Mouse (Mus musculus) intestine, postnatal 0 days (tissue): ENCODE results near the gene Snx11. TPM values are rescaled to one million over a fixed set of nuclear protein-coding genes. Genes with fewer than 3 reads are reported as not detected.

Experiments
- ATAC-seq: fragments of 200-750 bp; cut with Nextera tagmentation; 2 replicates; pipeline ENCODE4 v1.8.0; 2017; ENCODE audit warnings: mild to moderate bottlenecking, moderate TSS enrichment, moderate library complexity
- H3K27ac ChIP-seq: fragments of 300-500 bp; sonication (generic); 2 replicates; pipeline ENCODE4 v1.5.1; 2014; ENCODE audit warnings: mild to moderate bottlenecking, low read depth, low read length, moderate library complexity
- H3K27me3 ChIP-seq: fragments of 300-500 bp; sonication (generic); replicated peaks from 2 replicates; pipeline ENCODE4 v1.6.1; 2014; ENCODE audit warnings: low read length, mixed read lengths; ENCODE audit not compliant: control insufficient read depth, insufficient read depth
- H3K36me3 ChIP-seq: fragments of 300-500 bp; sonication (generic); 2 replicates; pipeline ENCODE4 v1.6.1; 2014; ENCODE audit warnings: mild to moderate bottlenecking, moderate library complexity; ENCODE audit not compliant: control insufficient read depth, insufficient read depth
- H3K4me1 ChIP-seq: fragments of 300-500 bp; sonication (generic); replicated peaks from 2 replicates; pipeline ENCODE4 v1.6.1; 2014; ENCODE audit warnings: antibody characterized with exemption, low read length, mixed read lengths; ENCODE audit not compliant: control insufficient read depth, insufficient read depth
- H3K4me2 ChIP-seq: fragments of 300-500 bp; sonication (generic); replicated peaks from 2 replicates; pipeline ENCODE4 v1.6.1; 2014; ENCODE audit warnings: low read depth, mild to moderate bottlenecking, moderate library complexity
- H3K4me3 ChIP-seq: fragments of 300-500 bp; sonication (generic); 2 replicates; pipeline ENCODE4 v1.5.1; 2014; ENCODE audit warnings: low read depth, low read length
- H3K9ac ChIP-seq: fragments of 300-500 bp; sonication (generic); 2 replicates; pipeline ENCODE4 v1.6.1; 2014; ENCODE audit warnings: mild to moderate bottlenecking, low read depth, low read length
- H3K9me3 ChIP-seq: fragments of 300-500 bp; sonication (generic); 2 replicates; pipeline ENCODE4 v1.6.1; 2016; ENCODE audit warnings: mixed run types; ENCODE audit not compliant: control insufficient read depth
- CTCF ChIP-seq: sonication (generic); IDR thresholded peaks from 2 replicates; pipeline ENCODE4 v1.5.1; 2016; ENCODE audit warnings: low read depth, mild to moderate bottlenecking, control low read depth, antibody characterized with exemption, moderate library complexity
- WGBS: fragments of 180-500 bp; shearing (Covaris S2); extraction: QIAGEN DNeasy Blood & Tissue Kit; methylation state at CpG from one replicate; pipeline ENCODE4 v1.1.7; 2014; 5-methylcytosine and 5-hydroxymethylcytosine counted together
- polyA plus RNA-seq: library from polyadenylated mRNA; unstranded; fragments of >200 nt; fragmentation: Nextera tagmentation; extraction: Ambion mirVana; gene quantifications from 2 replicates; pipeline ENCODE4 v1.2.1, GENCODE M21; 2015

The Snx11 gene
- polyA plus RNA-seq, 1 experiment from 2014 or later: 12.0 TPM

DNA sequence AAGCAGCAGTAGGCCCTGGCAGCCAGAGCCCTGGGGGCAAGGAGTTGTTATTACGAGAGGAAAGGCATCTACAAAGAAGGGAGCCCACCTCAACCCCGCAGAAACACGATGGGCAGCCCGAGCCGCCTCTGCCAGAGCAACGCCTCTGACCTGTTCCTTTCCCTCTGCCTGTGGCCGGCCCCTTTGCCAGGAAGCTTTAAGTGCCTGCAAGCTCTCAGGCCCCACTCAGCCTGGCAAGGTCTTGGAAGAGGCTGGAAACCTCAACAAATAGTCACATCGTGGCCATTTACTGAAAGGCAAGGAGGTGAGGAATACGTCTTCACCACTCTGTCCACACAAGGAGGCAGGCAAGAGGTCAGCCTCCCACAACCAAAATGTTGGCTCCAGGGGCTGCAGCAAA, 9.1 kb downstream of the Snx11 start:
- Histone ChIP-seq H3K4me2 (no peak overlapping the region), H3K9me3 (no peaks in the 10 kb centered on the region), H3K27ac (no peak overlapping the region), H3K36me3 (peaks cover 52% of the 10 kb centered on the region), H3K4me3 (no peak overlapping the region), H3K9ac (no peak overlapping the region), H3K4me1 (no peaks in the 10 kb centered on the region), H3K27me3 (no peaks in the 10 kb centered on the region)
- 67% methylated on average over 9 of the region's 9 CpGs for WGBS
- no peak for TF ChIP-seq CTCF
- ATAC-seq: no peak

DNA sequence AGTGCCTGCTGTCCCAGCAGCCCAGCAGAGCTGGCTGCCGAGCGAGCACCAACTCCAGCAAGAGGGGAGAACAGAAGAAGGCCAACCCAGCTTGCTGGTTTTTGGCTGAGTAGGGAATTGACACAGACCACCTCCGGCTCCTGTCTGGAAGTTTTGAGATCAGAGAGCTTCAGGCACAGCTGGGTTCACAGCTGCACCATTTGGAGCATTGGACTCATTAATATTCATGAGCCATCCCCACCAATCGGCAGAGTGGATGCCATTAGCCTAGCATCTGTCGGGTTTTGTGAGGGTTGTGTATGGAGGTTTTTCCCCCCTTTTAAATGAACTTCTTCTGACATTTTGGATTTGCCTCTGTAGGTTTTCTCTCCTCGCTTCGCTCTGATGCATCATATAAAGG, 10.3 kb downstream of the Snx11 start:
- Histone ChIP-seq H3K9me3 (no peaks in the 10 kb centered on the region), H3K4me3 (no peak overlapping the region), H3K4me2 (no peak overlapping the region), H3K9ac (no peak overlapping the region), H3K27ac (no peak overlapping the region), H3K4me1 (no peaks in the 10 kb centered on the region), H3K36me3 (peaks cover 43% of the 10 kb centered on the region), H3K27me3 (no peaks in the 10 kb centered on the region)
- WGBS: 76% methylated on average over 7 of the region's 7 CpGs
- ATAC-seq: no peak
- TF ChIP-seq CTCF: no peak

DNA sequence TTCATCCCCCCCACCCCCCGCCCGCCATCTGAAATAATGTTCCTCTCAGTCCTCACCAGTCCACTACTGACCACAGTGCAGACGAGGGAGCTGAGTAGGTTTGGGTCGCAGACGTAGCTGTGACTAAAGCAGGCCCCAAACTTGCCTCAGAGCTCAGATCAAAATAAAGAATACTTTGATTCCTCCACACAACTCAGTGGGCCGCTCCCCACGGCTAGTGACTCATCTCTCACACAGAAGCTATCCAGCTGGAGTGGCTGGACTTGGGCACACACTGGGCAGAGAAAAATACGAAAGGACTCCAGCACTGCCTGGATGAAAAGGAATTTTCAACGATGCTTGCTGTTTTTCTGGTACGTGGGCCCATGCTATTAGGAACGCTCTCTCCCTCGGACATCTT, 10.8 kb downstream of the Snx11 start:
- Histone ChIP-seq H3K4me1 (no peaks in the 10 kb centered on the region), H3K4me3 (no peak overlapping the region), H3K36me3 (peaks cover 37% of the 10 kb centered on the region), H3K4me2 (no peak overlapping the region), H3K9ac (no peak overlapping the region), H3K27ac (no peak overlapping the region), H3K27me3 (no peaks in the 10 kb centered on the region), H3K9me3 (no peaks in the 10 kb centered on the region)
- WGBS: 80% methylated on average over 12 of the region's 12 CpGs
- no peak for ATAC-seq
- TF ChIP-seq CTCF: no peak

DNA sequence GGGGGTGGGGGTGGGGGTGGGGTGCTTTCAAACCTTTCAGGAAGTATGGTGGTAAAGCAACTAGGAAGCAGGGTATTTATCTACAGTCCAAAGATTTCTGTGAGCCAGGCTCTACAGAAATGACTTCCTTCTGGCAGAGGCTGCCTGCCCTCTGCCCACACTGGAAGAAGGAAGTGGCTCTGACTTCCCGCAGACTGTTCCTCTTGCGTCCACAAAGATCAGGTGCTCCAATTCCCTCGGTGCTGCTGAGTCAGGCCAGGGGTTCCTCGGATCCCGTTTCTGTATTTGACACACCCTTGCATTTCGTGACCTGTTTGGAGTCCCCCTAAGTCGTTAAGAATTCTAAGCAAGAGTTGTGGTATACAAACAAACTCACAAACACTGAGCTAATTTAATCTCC, 11.7 kb downstream of the Snx11 start:
- H3K9me3 ChIP-seq: no peaks in the 10 kb centered on the region
- peak overlapping the region; percentile 74 for H3K27ac ChIP-seq
- 35% methylated on average over 7 of the region's 7 CpGs for WGBS
- H3K9ac ChIP-seq: no peak overlapping the region
- no peak overlapping the region for H3K4me3 ChIP-seq
- H3K4me2 ChIP-seq: no peak overlapping the region; the same call in 1 of the 2 replicates
- H3K4me1 ChIP-seq: no peaks in the 10 kb centered on the region
- H3K36me3 ChIP-seq: peaks cover 28% of the 10 kb centered on the region
- peak; percentile 85 for ATAC-seq
- no peak for TF ChIP-seq CTCF
- H3K27me3 ChIP-seq: no peaks in the 10 kb centered on the region; the same call in 1 of the 2 replicates

DNA sequence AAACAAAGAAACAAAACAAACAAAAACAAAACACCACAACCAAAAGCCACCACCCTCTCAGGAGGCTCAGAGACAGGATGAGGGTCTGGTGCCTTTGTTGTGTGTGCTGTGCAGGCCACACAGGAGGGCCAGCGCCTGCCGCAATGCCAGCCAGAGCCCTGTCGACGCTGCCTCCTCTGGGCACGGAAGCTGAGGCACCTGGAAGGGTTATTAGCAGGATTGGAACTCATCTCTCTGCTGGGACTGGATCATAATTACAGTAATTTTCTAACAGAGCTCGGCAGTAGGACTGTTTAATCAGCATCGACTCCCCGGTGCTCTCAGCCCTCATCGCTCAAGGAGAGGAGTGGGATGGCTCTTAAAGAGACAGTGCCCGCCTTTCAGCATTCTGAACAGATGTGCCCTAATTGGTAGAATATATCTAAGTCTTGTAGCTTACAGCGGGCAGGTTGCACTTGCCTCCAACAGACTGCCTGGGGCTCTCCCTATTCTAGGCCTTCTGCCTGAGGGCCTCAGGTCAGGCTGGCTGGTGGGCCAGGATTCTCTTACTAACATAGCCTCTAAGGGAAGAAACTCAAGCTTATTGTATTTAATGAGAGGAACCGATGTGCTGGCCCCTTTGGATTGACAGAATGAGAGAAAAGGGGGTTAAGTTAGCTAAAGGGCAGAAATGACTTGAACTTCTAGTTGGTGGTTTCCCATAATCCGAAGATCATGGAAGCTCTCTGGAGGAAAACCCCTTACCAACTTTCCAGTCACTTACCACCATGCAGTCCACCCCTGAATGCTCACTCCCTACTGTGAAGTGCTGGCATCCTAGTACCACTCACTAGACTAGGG, 12.6 kb downstream of the Snx11 start:
- no peak for ATAC-seq
- H3K27ac ChIP-seq: peak overlapping the region; percentile 74
- H3K4me1 ChIP-seq: no peaks in the 10 kb centered on the region
- no peaks in the 10 kb centered on the region for H3K9me3 ChIP-seq
- WGBS: 70% methylated on average over 13 of the region's 13 CpGs
- H3K36me3 ChIP-seq: peaks cover 20% of the 10 kb centered on the region
- H3K9ac ChIP-seq: no peak overlapping the region
- no peak overlapping the region for H3K4me3 ChIP-seq
- no peaks in the 10 kb centered on the region; the same call in 1 of the 2 replicates for H3K27me3 ChIP-seq
- no peak overlapping the region for H3K4me2 ChIP-seq
- no peak for TF ChIP-seq CTCF

DNA sequence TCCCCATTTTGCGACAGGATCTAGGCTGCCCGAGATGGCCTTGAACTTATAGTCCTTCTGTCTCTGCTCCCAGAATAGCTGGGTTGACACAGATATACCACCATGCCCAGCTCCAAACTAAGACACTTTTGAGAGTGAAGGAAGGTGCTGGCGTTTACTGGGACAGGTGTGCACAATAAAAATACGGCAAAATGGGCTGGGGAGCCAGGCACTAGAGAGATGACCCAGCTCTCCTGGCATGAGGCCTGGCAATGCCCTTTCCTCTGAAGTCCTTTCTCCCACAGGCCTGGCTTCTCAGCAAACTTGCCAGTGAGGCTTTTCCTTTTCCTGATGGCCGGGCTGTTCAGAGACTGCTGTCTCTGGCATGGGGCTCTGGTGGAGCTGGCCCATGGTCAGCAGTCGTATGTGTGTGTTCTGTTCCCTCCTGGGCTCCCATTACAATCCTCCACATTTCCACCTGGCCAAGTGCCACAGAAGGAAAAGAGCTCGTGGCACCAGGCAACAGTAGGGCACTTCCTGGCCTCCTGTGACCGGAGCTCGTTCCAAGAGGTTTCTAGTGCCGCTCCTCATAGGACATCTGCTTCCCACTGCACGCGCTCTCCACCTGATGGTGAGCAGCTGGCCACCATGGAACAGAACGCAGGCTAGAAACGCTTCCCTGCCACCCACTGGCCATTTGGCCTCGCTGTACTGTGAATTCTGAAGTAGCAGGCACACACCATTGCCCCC, 14.5 kb downstream of the Snx11 start:
- Histone ChIP-seq H3K27ac (no peak overlapping the region), H3K4me3 (no peak overlapping the region), H3K4me2 (no peak overlapping the region), H3K36me3 (peaks cover 3% of the 10 kb centered on the region), H3K4me1 (no peaks in the 10 kb centered on the region), H3K9me3 (no peaks in the 10 kb centered on the region), H3K9ac (no peak overlapping the region), H3K27me3 (no peaks in the 10 kb centered on the region; the same call in 1 of the 2 replicates)
- WGBS: 65% methylated on average over 15 of the region's 15 CpGs
- ATAC-seq: no peak
- peak; percentile 28 for TF ChIP-seq CTCF
